9 mouse cellular contexts compared by ENCODE assay signal in the genomic region with DNA sequence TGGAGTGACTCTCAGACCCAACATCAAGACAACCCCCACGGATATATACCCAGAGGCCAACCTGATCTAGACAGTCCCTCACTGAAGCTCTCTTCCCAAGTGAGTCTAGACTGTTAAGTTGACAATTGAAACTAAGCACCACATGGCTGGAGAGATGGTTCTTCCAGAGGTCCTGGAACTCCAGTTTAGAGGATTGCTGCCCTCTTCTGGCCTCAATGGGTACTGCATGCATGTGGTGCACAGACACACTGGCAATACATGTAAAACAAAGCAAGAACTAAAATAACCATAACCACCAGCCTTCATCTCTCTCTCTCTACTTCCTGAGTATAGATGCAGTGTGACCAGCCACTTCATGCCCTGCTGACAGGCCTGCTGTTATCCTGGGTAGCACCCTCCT. TPM values are rescaled to one million over a fixed set of nuclear protein-coding genes. Genes with fewer than 3 reads are reported as not detected.
A peak's percentile ranks its signal among the peaks of the same experiment; 100 is the strongest.
DNase-seq lines count a peak whose midpoint lies in the region; ATAC-seq and TF ChIP-seq lines count a peak whose summit lies in the region.
"Had no signal": no experiment of that assay in that cellular context is flagged by ENCODE, and none has a peak within 500 bp of the region (broad histone marks: within the 10 kb centered on the region; RNA-seq: fewer than 3 reads in every experiment).

No protein-coding gene starts in this region.

- TF ChIP-seq EP300 in MEL (IDR thresholded peaks at IDR 0.05; ENCODE audit: low read depth in 1 of 2, low read length in 2 of 2) = no peak

- H3K4me2 ChIP-seq in hindbrain, postnatal 0 days (ENCODE audit: low read depth, low read length) = no peak overlapping the region
- no peak overlapping the region for H3K4me2 ChIP-seq in hindbrain, embryonic 14.5 days (replicated peaks)

- no peaks in the 10 kb centered on the region for H3K79me2 ChIP-seq in MEL (ENCODE audit: control insufficient read depth, insufficient read depth, low read length, poor library complexity)

- H3K27me3 ChIP-seq in hindbrain, postnatal 0 days (ENCODE audit: insufficient read depth, low read length) = no peaks in the 10 kb centered on the region
- H3K27me3 ChIP-seq in hindbrain, embryonic 14.5 days (ENCODE audit: control insufficient read depth, insufficient read depth, low read length) = no peaks in the 10 kb centered on the region
- H3K27me3 ChIP-seq in MEL (ENCODE audit: control insufficient read depth in 1 of 2, insufficient read depth in 2 of 2, low read length in 2 of 2) = no peaks in the 10 kb centered on the region; a peak in 1 of 4 replicates

- TF ChIP-seq CTCF in hindbrain, postnatal 0 days (IDR thresholded peaks at IDR 0.05; ENCODE audit: low read depth) = peak; percentile 77
- TF ChIP-seq CTCF in MEL (IDR thresholded peaks at IDR 0.05 in 2 of 3, conservative IDR thresholded peaks at IDR 0.05 in 1 of 3; ENCODE audit: control insufficient read depth in 1 of 3, insufficient read depth in 1 of 3, low read depth in 2 of 3, low read length in 3 of 3, poor library complexity in 1 of 3, severe bottlenecking in 1 of 3) = peak; percentile 65 to 87 (median 66)

- no peaks in the 10 kb centered on the region for H3K36me3 ChIP-seq in hindbrain, postnatal 0 days (ENCODE audit: insufficient read depth, low read length)
- no peaks in the 10 kb centered on the region for H3K36me3 ChIP-seq in hindbrain, embryonic 14.5 days (replicated peaks; ENCODE audit: control insufficient read depth, insufficient read depth)
- no peaks in the 10 kb centered on the region for H3K36me3 ChIP-seq in MEL (ENCODE audit: control insufficient read depth in 1 of 2, insufficient read depth in 2 of 2, low read length in 2 of 2)

- 88% methylated on average over 1 of the region's 1 CpGs for WGBS in hindbrain, postnatal 0 days
- WGBS in hindbrain, embryonic 14.5 days = 85% methylated on average over 1 of the region's 1 CpGs

- no peak overlapping the region for H3K4me3 ChIP-seq in hindbrain, postnatal 0 days (ENCODE audit: low read length)
- H3K4me3 ChIP-seq in hindbrain, embryonic 14.5 days (replicated peaks; ENCODE audit: low read length) = no peak overlapping the region
- H3K4me3 ChIP-seq in MEL (ENCODE audit: control insufficient read depth in 1 of 2, insufficient read depth in 1 of 2, low read depth in 2 of 2, low read length in 2 of 2) = no peak overlapping the region

- H3K4me1 ChIP-seq in hindbrain, postnatal 0 days (ENCODE audit: insufficient read depth, low read length) = no peaks in the 10 kb centered on the region
- H3K4me1 ChIP-seq in hindbrain, embryonic 14.5 days (replicated peaks; ENCODE audit: control insufficient read depth, insufficient read depth, low read length) = 0 out of 2 replicates have a peak, but pooled peaks cover 3% of the 10 kb centered on the region
- no peaks in the 10 kb centered on the region for H3K4me1 ChIP-seq in MEL (ENCODE audit: control insufficient read depth in 1 of 2, insufficient read depth in 2 of 2, low read length in 2 of 2)

- H3K9me3 ChIP-seq in hindbrain, postnatal 0 days (ENCODE audit: low read length) = no peaks in the 10 kb centered on the region
- no peaks in the 10 kb centered on the region for H3K9me3 ChIP-seq in hindbrain, embryonic 14.5 days (ENCODE audit: control insufficient read depth, low read length)
- H3K9me3 ChIP-seq in MEL (replicated peaks; ENCODE audit: insufficient read depth, low read length) = no peaks in the 10 kb centered on the region

- H3K27ac ChIP-seq in hindbrain, postnatal 0 days = no peak overlapping the region
- H3K27ac ChIP-seq in hindbrain, embryonic 14.5 days = no peak overlapping the region
- no peak overlapping the region for H3K27ac ChIP-seq in MEL (ENCODE audit: control insufficient read depth, low read depth, low read length)

- peak; percentile 62 for DNase-seq in hindbrain, postnatal 0 days (ENCODE audit: low spot score)
- DNase-seq in hindbrain, embryonic 14.5 days (ENCODE audit: low spot score) = no peak
- peak; percentile 52 for DNase-seq in 3T3-L1 (ENCODE audit: low read depth, low spot score)
- peak; percentile 67 for DNase-seq in MEL (ENCODE audit: low read depth, low spot score)
- peak; percentile 47 for DNase-seq in induced T-regulatory cell, adult 2 months (ENCODE audit: low read depth)
- DNase-seq in frontal cortex, postnatal 14 days (ENCODE audit: low spot score in 2 of 2) = no peak
- no peak for DNase-seq in heart, adult 8-10 months (ENCODE audit: low spot score)
- no peak for DNase-seq in Muller cell, postnatal 12 days (ENCODE audit: inconsistent ontology term)

- ATAC-seq in hindbrain, postnatal 0 days = no peak
- no peak for ATAC-seq in hindbrain, embryonic 14.5 days (ENCODE audit: low FRiP score)

- peak; percentile 44 for TF ChIP-seq RAD21 in MEL (IDR thresholded peaks at IDR 0.05; ENCODE audit: low read depth, low read length)

- no peak for TF ChIP-seq POLR2A in MEL (IDR thresholded peaks at IDR 0.05; ENCODE audit: control insufficient read depth in 1 of 2, insufficient read depth in 1 of 2, low read depth in 1 of 2, low read length in 2 of 2, poor library complexity in 1 of 2)

- no peak overlapping the region for H3K9ac ChIP-seq in hindbrain, postnatal 0 days (replicated peaks; ENCODE audit: low read length)
- H3K9ac ChIP-seq in hindbrain, embryonic 14.5 days = no peak overlapping the region
- no peak overlapping the region for H3K9ac ChIP-seq in MEL (ENCODE audit: control insufficient read depth, low read depth, low read length, poor library complexity, severe bottlenecking)

TF ChIP-seq in MEL, 35 proteins besides CTCF, POLR2A, EP300 and RAD21:
- TF ChIP-seq SMC3 (IDR thresholded peaks at IDR 0.05; ENCODE audit: low read depth, low read length) (peak; percentile 45), MXI1 (IDR thresholded peaks at IDR 0.05; ENCODE audit: low read depth, low read length) (no peak)

RNA-seq across cellular contexts. Expression of a gene that starts 20.2 kb away (rescaled TPM):
- 4.5 and 8.1 TPM in 2 replicates for total RNA-seq in hindbrain, postnatal 0 days (2014; rRNA removed)
- polyA plus RNA-seq in hindbrain, postnatal 0 days (2015; fragmentation: Nextera tagmentation; extraction: Ambion mirVana) = 9.6 and 12.2 TPM in 2 replicates
- polyA plus RNA-seq in hindbrain, embryonic 14.5 days (2014; fragmentation: Nextera tagmentation; extraction: Ambion mirVana) = 6.8 and 7.6 TPM in 2 replicates
- total RNA-seq in MEL (2012; rRNA removed) = not detected in 2 replicates
- not detected for polyA plus RNA-seq in MEL (2012; ENCODE audit: insufficient read depth in 1 of 2, insufficient read length in 2 of 2, low read depth in 1 of 2, low replicate concordance in 2 of 2, missing spikeins in 1 of 2)
- total RNA-seq in heart, adult 8-10 months (2022) = not detected
- polyA plus RNA-seq: large intestine, adult 2 months had no signal

Comparison
In these comparisons a context has a peak if more than half of its experiments do, and no peak if none do; other contexts are left out.
1. DNase-seq: peak in hindbrain, postnatal 0 days (single experiment), 3T3-L1 (single experiment), MEL (single experiment) and induced T-regulatory cell, adult 2 months (single experiment); none in hindbrain, embryonic 14.5 days (single experiment), frontal cortex, postnatal 14 days (0 of 2), heart, adult 8-10 months (single experiment) and Muller cell, postnatal 12 days (single experiment).